Mouse (Mus musculus) kidney, postnatal 0 days (tissue): Measurements from ENCODE around the gene Enkd1. TPM values are rescaled to one million over a fixed set of nuclear protein-coding genes. Genes with fewer than 3 reads are reported as not detected.

ENCODE experiments used
- ATAC-seq: fragments of 200-750 bp; cut with Nextera tagmentation; replicated peaks from 2 replicates; pipeline ENCODE4 v1.8.0; 2017; ENCODE audit warnings: low read depth, moderate number of reproducible peaks, moderate TSS enrichment, moderate library complexity; ENCODE audit not compliant: low FRiP score
- DNase-seq: peaks from one replicate; pipeline ENCODE4 v3.0.0-alpha.2; 2016; ENCODE audit warnings: low spot score
- H3K27ac ChIP-seq: fragments of 300-500 bp; sonication (generic); 2 replicates; pipeline ENCODE4 v1.5.1; 2014; ENCODE audit warnings: mild to moderate bottlenecking
- H3K27me3 ChIP-seq: fragments of 300-500 bp; sonication (generic); 2 replicates; pipeline ENCODE4 v1.6.1; 2014; ENCODE audit warnings: low read length, mixed read lengths; ENCODE audit not compliant: insufficient read depth
- H3K36me3 ChIP-seq: fragments of 300-500 bp; sonication (generic); 2 replicates; pipeline ENCODE4 v1.6.1; 2014; ENCODE audit warnings: low read length, mixed read lengths; ENCODE audit not compliant: insufficient read depth
- H3K4me1 ChIP-seq: fragments of 300-500 bp; sonication (generic); replicated peaks from 2 replicates; pipeline ENCODE4 v1.6.1; 2014; ENCODE audit warnings: antibody characterized with exemption, low read length, mixed read lengths; ENCODE audit not compliant: insufficient read depth
- H3K4me2 ChIP-seq: fragments of 300-500 bp; sonication (generic); 2 replicates; pipeline ENCODE4 v1.6.1; 2014; ENCODE audit warnings: mild to moderate bottlenecking, low read length, moderate library complexity, mixed read lengths
- H3K4me3 ChIP-seq: fragments of 300-500 bp; sonication (generic); replicated peaks from 2 replicates; pipeline ENCODE4 v1.5.1; 2014; ENCODE audit warnings: low read depth, low read length
- H3K9ac ChIP-seq: fragments of 300-500 bp; sonication (generic); 2 replicates; pipeline ENCODE4 v1.6.1; 2014; ENCODE audit warnings: low read depth, low read length
- H3K9me3 ChIP-seq: fragments of 300-500 bp; sonication (generic); replicated peaks from 2 replicates; pipeline ENCODE4 v1.6.1; 2016; ENCODE audit warnings: low read length, inconsistent platforms, mixed read lengths
- CTCF ChIP-seq: IDR thresholded peaks from 2 replicates; pipeline ENCODE4 v1.5.1; 2016; ENCODE audit warnings: antibody characterized with exemption, low read depth, mild to moderate bottlenecking, moderate library complexity
- WGBS: fragments of 180-500 bp; shearing (Covaris S2); extraction: QIAGEN DNeasy Blood & Tissue Kit; methylation state at CpG from one replicate; pipeline ENCODE4 v1.1.7; 2014; 5-methylcytosine and 5-hydroxymethylcytosine counted together
- polyA plus RNA-seq: library from polyadenylated mRNA; unstranded; fragments of >200 nt; fragmentation: Nextera tagmentation; extraction: Ambion mirVana; gene quantifications from 2 replicates; pipeline ENCODE4 v1.2.1, GENCODE M21; 2015

Enkd1 gene
- polyA plus RNA-seq, 1 experiment from 2014 or later: 14.6 TPM

DNA sequence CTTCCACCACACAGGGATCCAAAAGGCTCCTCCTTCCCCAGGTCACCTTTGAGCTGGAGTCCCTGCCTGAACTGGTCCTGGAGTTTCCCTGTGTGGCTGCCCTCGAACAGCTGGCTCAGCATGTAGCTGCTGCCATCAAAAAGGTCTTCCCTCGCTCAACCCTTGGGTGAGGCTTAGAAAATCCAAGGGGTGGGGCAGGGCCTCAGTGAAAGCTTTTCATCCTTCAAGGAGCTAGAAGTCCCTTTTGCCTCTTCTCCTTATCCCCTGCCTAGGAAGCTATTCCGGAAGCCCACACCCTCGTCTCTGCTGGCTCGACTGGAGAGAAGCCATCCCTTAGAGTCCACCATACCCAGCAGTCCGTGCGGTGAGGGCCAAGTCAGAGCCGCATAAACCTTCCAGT lies 20.5 kb downstream of the Enkd1 start:
- no peak for DNase-seq
- H3K4me2 ChIP-seq: no peak overlapping the region
- peaks cover 12% of the 10 kb centered on the region for H3K36me3 ChIP-seq
- no peaks in the 10 kb centered on the region for H3K27me3 ChIP-seq
- no peak overlapping the region for H3K4me3 ChIP-seq
- H3K27ac ChIP-seq: no peak overlapping the region
- no peak for ATAC-seq
- H3K9me3 ChIP-seq: no peaks in the 10 kb centered on the region
- 71% methylated on average over 8 of the region's 8 CpGs for WGBS
- no peak for TF ChIP-seq CTCF
- H3K9ac ChIP-seq: no peak overlapping the region
- H3K4me1 ChIP-seq: no peaks in the 10 kb centered on the region

- no peak for TF ChIP-seq CTCF
Observed at GRCm38 (mm10) chr8:105686551-105686950, 21.5 kb downstream of the Enkd1 start.

DNA sequence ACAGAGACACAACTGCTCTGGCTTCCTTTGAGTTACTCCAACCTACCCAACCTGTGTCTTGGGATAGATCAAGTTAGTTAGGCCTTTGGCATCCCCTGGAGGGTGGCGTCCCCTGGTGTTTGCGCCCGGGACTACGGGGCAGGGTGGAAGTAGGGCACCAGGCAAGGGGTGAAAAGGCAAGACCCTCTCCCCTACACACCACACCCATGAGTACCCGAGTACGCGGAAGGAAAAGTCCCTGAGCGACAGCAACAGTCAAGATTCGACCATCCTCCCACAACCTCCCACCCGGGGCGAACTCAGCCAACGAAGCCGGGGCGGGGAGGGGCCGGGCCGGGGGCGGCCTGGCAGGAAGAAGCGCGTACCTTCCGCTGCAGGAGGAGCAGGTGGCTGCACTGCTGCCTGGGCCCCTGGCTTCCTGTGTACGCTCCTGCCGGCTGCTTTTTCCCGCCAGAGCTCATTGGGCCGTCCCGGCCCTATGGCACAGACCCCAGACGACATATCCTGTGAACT lies 22.2 kb downstream of the Enkd1 start, which contains the start of gene Carmil2:
Gene Carmil2 (plus strand): TSS at position 479 of the 513 bp plus-strand sequence.
- peak within 1 kb of the TSS; percentile 56 for H3K4me2 ChIP-seq
- DNase-seq (peak; percentile 58), ATAC-seq (peak; percentile 75)
- peak; percentile 81 for TF ChIP-seq CTCF
- no peak within 1 kb of the TSS; the same call in 1 of the 2 replicates for H3K4me3 ChIP-seq
- no peaks in the 10 kb centered on the region for H3K27me3 ChIP-seq
- peak within 1 kb of the TSS; percentile 42; the same call in 1 of the 2 replicates for H3K9ac ChIP-seq
- no peaks in the 10 kb centered on the region for H3K9me3 ChIP-seq
- no peak within 1 kb of the TSS for H3K27ac ChIP-seq
- H3K4me1 ChIP-seq: no peaks in the 10 kb centered on the region
- whole genome bisulfite sequencing: 4% methylated on average over 26 of the region's 26 CpGs
- H3K36me3 ChIP-seq: peaks cover 19% of the 10 kb centered on the region

More at GRCm38 (mm10) chr8:105686551-105686950, 21.5 kb downstream of the Enkd1 start:
- Histone ChIP-seq H3K9ac (0 out of 2 replicates have a peak overlapping the region, but pooled peaks have one; percentile 8), H3K27me3 (no peaks in the 10 kb centered on the region), H3K4me2 (peak overlapping the region; percentile 56; the same call in 1 of the 2 replicates), H3K4me3 (no peak overlapping the region), H3K27ac (no peak overlapping the region), H3K9me3 (no peaks in the 10 kb centered on the region), H3K36me3 (peaks cover 12% of the 10 kb centered on the region), H3K4me1 (no peaks in the 10 kb centered on the region)
- WGBS: 65% methylated on average over 6 of the region's 6 CpGs
- ATAC-seq (no peak), DNase-seq (no peak)

DNA sequence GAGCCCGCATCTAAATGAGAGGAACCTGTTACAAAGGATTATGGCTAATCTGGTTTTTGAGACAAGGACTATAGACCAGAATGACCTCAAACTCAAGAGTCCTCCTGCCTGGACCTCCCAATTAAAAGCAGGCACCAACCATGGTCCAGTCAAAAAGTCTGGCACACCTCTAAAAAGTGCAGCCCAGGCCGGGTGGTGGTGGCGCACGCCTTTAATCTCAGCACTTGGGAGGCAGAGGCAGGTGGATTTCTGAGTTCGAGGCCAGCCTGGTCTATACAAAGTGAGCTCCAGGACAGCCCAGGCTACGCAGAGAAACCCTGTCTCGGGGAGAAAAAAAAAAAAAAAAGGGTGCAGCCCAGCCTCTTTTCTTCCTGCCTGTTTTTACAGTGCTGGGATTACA lies 22.7 kb downstream of the Enkd1 start:
- H3K9me3 ChIP-seq: no peaks in the 10 kb centered on the region
- DNase-seq (no peak), ATAC-seq (no peak)
- no peak overlapping the region for H3K27ac ChIP-seq
- 68% methylated on average over 7 of the region's 7 CpGs for WGBS
- no peak for TF ChIP-seq CTCF
- H3K4me3 ChIP-seq: no peak overlapping the region
- H3K4me2 ChIP-seq: no peak overlapping the region
- peaks cover 25% of the 10 kb centered on the region for H3K36me3 ChIP-seq
- H3K4me1 ChIP-seq: no peaks in the 10 kb centered on the region
- H3K9ac ChIP-seq: no peak overlapping the region
- no peaks in the 10 kb centered on the region for H3K27me3 ChIP-seq

DNA sequence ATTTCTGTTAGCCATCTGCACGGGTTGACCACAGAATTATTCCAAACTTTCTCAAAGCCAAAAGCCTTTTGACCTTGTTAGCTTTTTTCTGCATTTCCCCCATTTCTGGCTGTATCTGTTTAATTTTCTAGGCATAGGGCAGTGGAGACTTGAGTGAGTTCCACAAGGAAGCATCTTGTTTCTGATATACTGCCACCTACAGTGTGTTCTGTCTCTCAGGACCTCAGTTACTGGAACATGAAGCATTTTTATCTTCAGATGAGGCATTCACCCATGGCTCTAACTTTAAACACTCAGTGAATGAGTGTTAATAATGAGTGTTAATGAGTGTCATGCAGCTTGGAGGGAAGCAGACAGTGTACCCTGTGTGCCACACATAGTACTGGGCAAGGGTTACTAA lies 30.1 kb downstream of the Enkd1 start:
- ATAC-seq (no peak), DNase-seq (peak; percentile 26)
- H3K9ac ChIP-seq: no peak overlapping the region
- no peak overlapping the region for H3K4me3 ChIP-seq
- H3K4me2 ChIP-seq: no peak overlapping the region
- H3K27me3 ChIP-seq: no peaks in the 10 kb centered on the region
- TF ChIP-seq CTCF: peak; percentile 30; the same call in 1 of the 2 replicates
- peaks cover 68% of the 10 kb centered on the region for H3K36me3 ChIP-seq
- H3K4me1 ChIP-seq: no peaks in the 10 kb centered on the region
- H3K9me3 ChIP-seq: no peaks in the 10 kb centered on the region
- WGBS: 90% methylated on average over 1 of the region's 1 CpGs
- H3K27ac ChIP-seq: no peak overlapping the region

GRCm38 (mm10) chr8:105661167-105661566 lies 46.8 kb downstream of the Enkd1 start:
- Histone ChIP-seq H3K9me3 (no peaks in the 10 kb centered on the region), H3K4me2 (no peak overlapping the region)
- DNase-seq: peak; percentile 82

More at GRCm38 (mm10) chr8:105661167-105661566, 46.8 kb downstream of the Enkd1 start:
- WGBS: 74% methylated on average over 3 of the region's 3 CpGs
- Histone ChIP-seq H3K27ac (no peak overlapping the region), H3K36me3 (peaks cover 20% of the 10 kb centered on the region; the same call in 1 of the 2 replicates), H3K4me1 (no peaks in the 10 kb centered on the region), H3K9ac (no peak overlapping the region), H3K27me3 (no peaks in the 10 kb centered on the region), H3K4me3 (no peak overlapping the region)
- TF ChIP-seq CTCF: peak; percentile 62
- no peak for ATAC-seq
